Mouse (Mus musculus) CH12.LX (cell line): ENCODE results near the gene Sugt1.

ENCODE experiments used
- CHD2 ChIP-seq: IDR thresholded peaks from 2 replicates; pipeline ENCODE4 v1.6.1; 2011; ENCODE audit warnings: low read length, improper control_type of control experiment
- CTCF ChIP-seq, 2 experiments: IDR thresholded peaks in 1 of 2; conservative IDR thresholded peaks in 1 of 2; 2 replicates each; pipeline ENCODE4 v1.5.1; 2011 to 2012; ENCODE audit warnings: low read depth in 2 of 2, low read length in 2 of 2, improper control_type of control experiment in 1 of 2, inconsistent platforms in 1 of 2, mild to moderate bottlenecking in 1 of 2, moderate library complexity in 1 of 2
- MAFK ChIP-seq: IDR thresholded peaks from 2 replicates; pipeline ENCODE4 v1.6.1; 2011; ENCODE audit warnings: low read length, improper control_type of control experiment; ENCODE audit not compliant: insufficient replicate concordance
- MXI1 ChIP-seq: IDR thresholded peaks from 2 replicates; pipeline ENCODE4 v1.6.1; 2011; ENCODE audit warnings: mild to moderate bottlenecking, low read depth, low read length, improper control_type of control experiment
- POLR2A ChIP-seq: IDR thresholded peaks from 2 replicates; pipeline ENCODE4 v1.6.1; 2011; ENCODE audit warnings: low read depth, mild to moderate bottlenecking, improper control_type of control experiment, low read length
- SIN3A ChIP-seq: IDR thresholded peaks from 2 replicates; pipeline ENCODE4 v1.6.1; 2012; ENCODE audit warnings: low read length, improper control_type of control experiment, inconsistent platforms
- TBP ChIP-seq: conservative IDR thresholded peaks from 2 replicates; pipeline ENCODE4 v1.6.1; 2011; ENCODE audit warnings: low read depth, low read length, improper control_type of control experiment
- USF1 ChIP-seq: IDR thresholded peaks from 2 replicates; pipeline ENCODE4 v1.6.1; 2014; ENCODE audit warnings: low read depth, mild to moderate bottlenecking, inconsistent platforms, low read length, improper control_type of control experiment
- ZKSCAN1 ChIP-seq: IDR thresholded peaks from 2 replicates; pipeline ENCODE4 v1.6.1; 2012; ENCODE audit warnings: low read depth, inconsistent platforms, low read length, improper control_type of control experiment, borderline replicate concordance

DNA sequence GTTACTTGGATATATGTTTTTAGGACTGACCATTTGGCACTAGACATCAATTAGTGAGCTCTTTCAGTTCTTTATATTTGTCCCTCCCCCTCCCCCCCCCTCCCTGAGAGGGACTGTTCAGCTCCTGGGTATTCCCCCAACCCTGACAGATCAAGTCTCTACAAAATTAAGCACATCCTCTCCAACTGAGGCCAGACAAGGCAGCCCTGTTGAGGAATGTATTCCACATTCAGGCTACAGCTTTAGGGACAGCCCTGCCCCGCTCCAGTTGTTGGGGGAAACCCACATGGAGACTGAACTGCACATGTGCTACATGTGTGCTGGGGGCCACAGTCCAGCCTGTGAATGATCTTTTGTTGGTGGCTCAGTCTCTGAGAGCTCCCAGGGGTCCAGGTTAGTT is 34.6 kb upstream of the Sugt1 start:
- TF ChIP-seq CTCF (conservative IDR thresholded peaks at IDR 0.05 in 1 of 2, IDR thresholded peaks at IDR 0.05 in 1 of 2; ENCODE audit: low read depth in 2 of 2, low read length in 2 of 2) (no peak), ZKSCAN1 (no peak), USF1 (no peak), TBP (no peak), SIN3A (peak; percentile 66), MAFK (no peak), POLR2A (no peak), MXI1 (peak; percentile 77; the same call in 1 of the 2 replicates), CHD2 (peak; percentile 64; the same call in 1 of the 2 replicates)
